Mouse (Mus musculus) lung, embryonic 16.5 days (tissue): Measurements from ENCODE around the gene Hpdl. TPM values are rescaled to one million over a fixed set of nuclear protein-coding genes. Genes with fewer than 3 reads are reported as not detected.

ENCODE experiments used
- ATAC-seq: fragments of 200-750 bp; cut with Nextera tagmentation; 2 replicates; pipeline ENCODE4 v1.8.0; 2017; ENCODE audit warnings: low read depth, mild to moderate bottlenecking, moderate library complexity
- H3K27ac ChIP-seq: fragments of 300-500 bp; sonication (generic); 2 replicates; pipeline ENCODE4 v1.5.1; 2014; ENCODE audit warnings: mild to moderate bottlenecking, control low read depth, low read length
- H3K27me3 ChIP-seq: fragments of 300-500 bp; sonication (generic); 2 replicates; pipeline ENCODE4 v1.6.1; 2014; ENCODE audit warnings: low read depth, low read length, mixed read lengths; ENCODE audit not compliant: control insufficient read depth, insufficient read depth
- H3K36me3 ChIP-seq: fragments of 300-500 bp; sonication (generic); 2 replicates; pipeline ENCODE4 v1.6.1; 2014; ENCODE audit warnings: low read length; ENCODE audit not compliant: control insufficient read depth, insufficient read depth
- H3K4me1 ChIP-seq: fragments of 300-500 bp; sonication (generic); replicated peaks from 2 replicates; pipeline ENCODE4 v1.6.1; 2014; ENCODE audit warnings: low read length, mixed read lengths; ENCODE audit not compliant: control insufficient read depth, insufficient read depth
- H3K4me2 ChIP-seq: fragments of 300-500 bp; sonication (generic); 2 replicates; pipeline ENCODE4 v1.6.1; 2014; ENCODE audit warnings: low read depth, low read length, control low read depth
- H3K4me3 ChIP-seq: fragments of 300-500 bp; sonication (generic); 2 replicates; pipeline ENCODE4 v1.5.1; 2014; ENCODE audit warnings: mild to moderate bottlenecking, low read length, control low read depth
- H3K9ac ChIP-seq: fragments of 300-500 bp; sonication (generic); 2 replicates; pipeline ENCODE4 v1.6.1; 2014; ENCODE audit warnings: low read length, control low read depth
- H3K9me3 ChIP-seq: fragments of 300-500 bp; sonication (generic); 2 replicates; pipeline ENCODE4 v1.6.1; 2016; ENCODE audit warnings: low read length; ENCODE audit not compliant: control insufficient read depth
- WGBS: fragments of 180-500 bp; shearing (Covaris S2); extraction: QIAGEN DNeasy Blood & Tissue Kit; methylation state at CpG from one replicate; pipeline ENCODE4 v1.1.7; 2014; 5-methylcytosine and 5-hydroxymethylcytosine counted together
- polyA plus RNA-seq: library from polyadenylated mRNA; unstranded; fragments of >200 nt; fragmentation: Nextera tagmentation; extraction: Ambion mirVana; gene quantifications from 2 replicates; pipeline ENCODE4 v1.2.1, GENCODE M21; 2015

Gene Hpdl
- polyA plus RNA-seq, 1 experiment from 2014 or later = 0.40 TPM

- Histone ChIP-seq H3K4me3 (no peak overlapping the region), H3K4me2 (no peak overlapping the region), H3K27ac (no peak overlapping the region), H3K9me3 (no peaks in the 10 kb centered on the region), H3K27me3 (peaks cover 4% of the 10 kb centered on the region), H3K9ac (no peak overlapping the region), H3K36me3 (peaks cover 5% of the 10 kb centered on the region; the same call in 1 of the 2 replicates), H3K4me1 (no peaks in the 10 kb centered on the region)
- ATAC-seq = no peak
- 90% methylated on average over 5 of the region's 5 CpGs for WGBS
These were observed 6.2 kb downstream of the Hpdl start for GRCm38 (mm10) chr4:116815276-116815675.

GRCm38 (mm10) chr4:116811012-116811411 lies 10.5 kb downstream of the Hpdl start:
- H3K4me3 ChIP-seq = no peak overlapping the region
- H3K9ac ChIP-seq = no peak overlapping the region
- no peaks in the 10 kb centered on the region for H3K27me3 ChIP-seq
- no peak for ATAC-seq
- H3K4me2 ChIP-seq = no peak overlapping the region
- no peaks in the 10 kb centered on the region for H3K9me3 ChIP-seq
- peaks cover 8% of the 10 kb centered on the region for H3K4me1 ChIP-seq
- H3K27ac ChIP-seq = no peak overlapping the region
- H3K36me3 ChIP-seq = no peaks in the 10 kb centered on the region
- 48% methylated on average over 3 of the region's 3 CpGs for WGBS

- H3K4me3 ChIP-seq = peak within 1 kb of the TSS; percentile 79
- peak within 1 kb of the TSS; percentile 87 for H3K9ac ChIP-seq
- under 1% methylated on average over 58 of the region's 58 CpGs for WGBS
- H3K9me3 ChIP-seq = no peaks in the 10 kb centered on the region
- peaks cover 21% of the 10 kb centered on the region for H3K36me3 ChIP-seq
- H3K4me2 ChIP-seq = peak within 1 kb of the TSS; percentile 73
- H3K27ac ChIP-seq = peak within 1 kb of the TSS; percentile 91
- H3K27me3 ChIP-seq = no peaks in the 10 kb centered on the region
- H3K4me1 ChIP-seq = peaks cover 8% of the 10 kb centered on the region
- peak; percentile 100 for ATAC-seq
These were observed 14.0 kb downstream of the Hpdl start, which contains the start of the genes Toe1 and Mutyh for GRCm38 (mm10) chr4:116807197-116808129. Toe1 (minus strand) TSS chr4:116807640. Mutyh (plus strand) TSS chr4:116807723.

- no peak overlapping the region for H3K9ac ChIP-seq
- WGBS = 35% methylated on average over 5 of the region's 5 CpGs
- H3K27ac ChIP-seq = no peak overlapping the region
- no peaks in the 10 kb centered on the region for H3K4me1 ChIP-seq
- no peak for ATAC-seq
- H3K9me3 ChIP-seq = no peaks in the 10 kb centered on the region
- peaks cover 19% of the 10 kb centered on the region for H3K36me3 ChIP-seq
- no peak overlapping the region for H3K4me3 ChIP-seq
- no peak overlapping the region for H3K4me2 ChIP-seq
- H3K27me3 ChIP-seq = no peaks in the 10 kb centered on the region
These were observed 21.6 kb downstream of the Hpdl start for GRCm38 (mm10) chr4:116799901-116800300.

GRCm38 (mm10) chr4:116796442-116797110 lies 24.9 kb downstream of the Hpdl start:
- no peak for ATAC-seq
- H3K27ac ChIP-seq = no peak overlapping the region
- H3K27me3 ChIP-seq = no peaks in the 10 kb centered on the region
- no peaks in the 10 kb centered on the region for H3K9me3 ChIP-seq
- H3K9ac ChIP-seq = no peak overlapping the region
- 29% methylated on average over 1 of the region's 1 CpGs for WGBS
- no peaks in the 10 kb centered on the region for H3K4me1 ChIP-seq
- H3K4me3 ChIP-seq = no peak overlapping the region
- no peaks in the 10 kb centered on the region for H3K36me3 ChIP-seq
- H3K4me2 ChIP-seq = no peak overlapping the region

GRCm38 (mm10) chr4:116794273-116794672 lies 27.2 kb downstream of the Hpdl start:
- no peak for ATAC-seq
- 67% methylated on average over 2 of the region's 2 CpGs for WGBS

GRCm38 (mm10) chr4:116792453-116792852 lies 29.1 kb downstream of the Hpdl start:
- no peaks in the 10 kb centered on the region for H3K4me1 ChIP-seq

More at GRCm38 (mm10) chr4:116794273-116794672, 27.2 kb downstream of the Hpdl start:
- Histone ChIP-seq H3K4me2 (no peak overlapping the region), H3K4me1 (no peaks in the 10 kb centered on the region), H3K27me3 (no peaks in the 10 kb centered on the region), H3K36me3 (no peaks in the 10 kb centered on the region), H3K9ac (no peak overlapping the region), H3K4me3 (no peak overlapping the region), H3K27ac (no peak overlapping the region), H3K9me3 (no peaks in the 10 kb centered on the region)

GRCm38 (mm10) chr4:116788956-116789355 lies 32.6 kb downstream of the Hpdl start:
- no peak overlapping the region for H3K9ac ChIP-seq
- no peaks in the 10 kb centered on the region for H3K27me3 ChIP-seq
- H3K27ac ChIP-seq = no peak overlapping the region
- no peaks in the 10 kb centered on the region for H3K9me3 ChIP-seq
- 10% methylated on average over 3 of the region's 3 CpGs for WGBS
- no peaks in the 10 kb centered on the region for H3K4me1 ChIP-seq
- peak; percentile 62; the same call in 1 of the 2 replicates for ATAC-seq
- H3K36me3 ChIP-seq = no peaks in the 10 kb centered on the region
- H3K4me2 ChIP-seq = no peak overlapping the region
- no peak overlapping the region for H3K4me3 ChIP-seq

More at GRCm38 (mm10) chr4:116792453-116792852, 29.1 kb downstream of the Hpdl start:
- Histone ChIP-seq H3K36me3 (no peaks in the 10 kb centered on the region), H3K4me3 (no peak overlapping the region), H3K9ac (no peak overlapping the region), H3K9me3 (no peaks in the 10 kb centered on the region), H3K27ac (no peak overlapping the region), H3K4me2 (no peak overlapping the region), H3K27me3 (no peaks in the 10 kb centered on the region)
- no peak for ATAC-seq
- 90% methylated on average over 8 of the region's 8 CpGs for WGBS
